Mouse (Mus musculus): Measurements from ENCODE around the gene Vps52. TPM values are rescaled to one million over a fixed set of nuclear protein-coding genes. Genes with fewer than 3 reads are reported as not detected.

Vps52 gene
- 3.7 TPM for polyA plus RNA-seq (2014; fragmentation: Illumina TruSeq; extraction: RNeasy Lipid Tissue Mini Kit (QIAGEN cat#74804))

GRCm38 (mm10) chr17:33955555-33956214 lies at the start of gene Vps52, which contains the start of gene Rps18:
Vps52 (plus strand) TSS chr17:33955812.
Rps18 (minus strand) TSS chr17:33956001.

DNA sequence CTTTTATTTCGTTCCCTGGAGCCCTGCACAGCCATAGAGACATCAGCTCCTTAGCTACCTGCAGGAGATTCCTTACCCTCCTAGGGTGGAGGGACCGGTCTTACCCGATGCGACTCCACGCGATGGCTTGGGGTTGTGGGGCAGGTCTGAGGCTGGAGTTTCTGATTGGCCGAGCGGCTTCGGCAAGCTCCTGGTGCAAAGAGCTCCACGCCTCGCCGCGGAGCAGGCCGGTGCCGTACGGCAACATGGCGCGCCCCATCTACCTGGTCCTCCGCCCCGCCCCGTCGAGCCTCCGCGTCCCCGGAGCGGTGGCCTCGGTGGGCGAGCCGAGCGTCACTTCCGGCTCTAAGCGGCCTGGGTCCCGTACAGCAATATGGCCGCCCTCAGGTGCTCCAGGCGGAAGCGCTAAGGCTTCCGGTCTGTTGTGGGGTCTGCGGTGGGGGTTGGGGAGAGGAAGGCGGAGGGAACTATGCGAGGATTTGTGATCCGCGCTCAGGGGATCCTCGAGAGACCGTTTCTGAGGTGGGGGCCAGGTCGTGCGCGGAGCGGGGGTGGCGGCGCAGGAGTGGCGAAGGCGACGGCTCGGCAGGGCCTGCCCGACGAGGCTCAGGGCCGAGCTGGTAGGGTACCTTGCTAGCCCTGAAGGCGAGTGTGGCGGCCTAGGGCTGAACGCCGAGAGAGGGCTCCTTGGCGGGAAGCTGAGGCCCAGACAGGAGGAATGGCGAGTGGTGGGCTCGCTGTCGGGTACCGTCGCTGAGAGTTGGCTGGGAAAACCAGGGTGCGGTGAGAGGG lies 46.3 kb upstream of the Vps52 start, which contains the start of gene Daxx:
Gene Daxx (plus strand): TSS at position 338 of the 792 bp plus-strand sequence.

GRCm38 (mm10) chr17:33915671-33916250 lies 39.9 kb upstream of the Vps52 start, which contains the start of the genes Tapbp and Zbtb22:
Tapbp (plus strand) TSS chr17:33915899.
Zbtb22 (plus strand) TSS chr17:33915904.

DNA sequence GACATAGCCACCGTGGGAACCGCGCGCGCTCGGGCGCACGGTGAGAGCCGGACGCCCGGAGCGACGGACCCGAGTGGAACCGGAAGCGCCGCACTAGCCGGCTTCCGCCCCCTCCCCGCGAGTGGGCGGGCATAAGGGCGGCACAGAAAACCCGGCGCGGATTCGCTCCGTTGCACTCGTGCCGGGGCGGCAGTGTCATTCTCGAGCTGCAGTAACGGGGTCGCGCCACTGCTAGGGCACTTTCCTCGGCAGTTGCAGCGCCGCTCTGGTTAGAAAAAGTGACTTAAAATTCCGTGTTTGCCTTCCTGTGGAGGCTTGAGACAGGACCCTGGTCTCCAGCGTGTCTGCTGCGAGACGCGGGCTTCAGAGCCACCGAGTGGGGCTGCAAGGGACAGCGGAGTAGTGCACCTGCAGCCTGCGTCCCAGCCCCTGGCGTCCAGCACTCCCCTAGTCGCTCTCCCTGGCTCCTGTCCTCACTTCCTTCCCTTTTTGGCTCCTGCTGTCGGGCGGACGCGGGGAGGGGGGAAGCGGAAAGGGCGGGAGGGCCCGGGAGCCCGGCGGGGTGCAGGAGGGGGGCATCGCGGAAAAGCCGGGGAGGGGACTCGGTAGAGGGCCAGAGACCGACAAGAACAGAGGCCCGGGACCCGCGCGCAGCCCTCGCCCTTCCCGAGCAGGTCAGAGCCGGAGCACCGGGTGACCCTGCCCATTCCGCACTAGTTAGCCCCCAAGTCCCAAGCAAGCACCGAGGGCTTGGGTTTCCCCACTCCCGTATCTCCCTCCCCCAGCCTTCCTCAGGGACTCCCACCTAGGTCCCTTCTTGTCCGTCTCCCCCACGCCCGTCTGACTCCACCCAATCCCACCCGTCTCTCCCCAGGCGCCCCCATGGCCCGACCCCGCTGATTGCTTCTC lies 26.0 kb upstream of the Vps52 start, which contains the start of gene Rgl2:
Gene Rgl2 (plus strand): TSS at position 173 of the 909 bp plus-strand sequence.

GRCm38 (mm10) chr17:33940206-33940805 lies 15.3 kb upstream of the Vps52 start, which contains the start of the genes Pfdn6 and Wdr46:
Pfdn6 (minus strand) TSS chr17:33940343.
Wdr46 (plus strand) TSS chr17:33940660.

GRCm38 (mm10) chr17:33951021-33951946 lies 4.3 kb upstream of the Vps52 start, which contains the start of gene B3galt4:
B3galt4 (minus strand) TSS chr17:33951488.

DNA sequence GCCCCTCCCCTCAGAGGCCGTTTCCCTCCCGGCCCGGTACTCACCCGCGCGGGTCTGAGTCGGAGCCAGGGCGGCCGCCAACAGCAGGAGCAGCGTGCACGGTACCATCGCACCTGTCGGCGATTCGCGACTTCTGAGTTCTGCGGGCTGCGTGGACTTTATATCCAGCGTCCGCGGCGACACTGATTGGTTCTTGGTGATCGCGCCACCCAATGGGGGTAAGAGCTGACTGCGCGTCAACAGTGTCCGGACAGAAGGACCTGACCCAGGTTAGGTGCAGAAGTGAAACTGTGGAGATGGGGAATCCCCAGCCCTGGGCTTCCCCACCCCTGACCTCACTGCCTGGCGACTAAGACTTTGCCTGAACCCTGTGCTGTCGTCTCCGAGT lies 44.5 kb downstream of the Vps52 start, which contains the start of gene H2-K1:
Gene H2-K1 (minus strand): TSS at position 198 of the 388 bp plus-strand sequence.

Other genes with a start within 250 kb of the Vps52 start
- gene March2, start 237.1 kb upstream of the Vps52 start, polyA plus RNA-seq (2014; fragmentation: Illumina TruSeq; extraction: RNeasy Lipid Tissue Mini Kit (QIAGEN cat#74804)) = 16.3 TPM
- 36.7 TPM for gene Rab11b, start 195.3 kb upstream of the Vps52 start, polyA plus RNA-seq (2014; fragmentation: Illumina TruSeq; extraction: RNeasy Lipid Tissue Mini Kit (QIAGEN cat#74804))
- gene Angptl4, start 174.0 kb upstream of the Vps52 start, polyA plus RNA-seq (2014; fragmentation: Illumina TruSeq; extraction: RNeasy Lipid Tissue Mini Kit (QIAGEN cat#74804)) = 5.5 TPM
- 5.6 TPM for gene Kank3, start 145.3 kb upstream of the Vps52 start, polyA plus RNA-seq (2014; fragmentation: Illumina TruSeq; extraction: RNeasy Lipid Tissue Mini Kit (QIAGEN cat#74804))
- gene Rps28, start 131.2 kb upstream of the Vps52 start, polyA plus RNA-seq (2014; fragmentation: Illumina TruSeq; extraction: RNeasy Lipid Tissue Mini Kit (QIAGEN cat#74804)) = 90.3 TPM
- 14.1 TPM for gene Ndufa7, start 131.2 kb upstream of the Vps52 start, polyA plus RNA-seq (2014; fragmentation: Illumina TruSeq; extraction: RNeasy Lipid Tissue Mini Kit (QIAGEN cat#74804))
- 9.6 TPM for gene Cd320, start 112.7 kb upstream of the Vps52 start, polyA plus RNA-seq (2014; fragmentation: Illumina TruSeq; extraction: RNeasy Lipid Tissue Mini Kit (QIAGEN cat#74804))
- not detected for gene Gm7029, start 82.0 kb upstream of the Vps52 start, polyA plus RNA-seq (2014; fragmentation: Illumina TruSeq; extraction: RNeasy Lipid Tissue Mini Kit (QIAGEN cat#74804))
- gene Kifc1, start 65.2 kb upstream of the Vps52 start, polyA plus RNA-seq (2014; fragmentation: Illumina TruSeq; extraction: RNeasy Lipid Tissue Mini Kit (QIAGEN cat#74804)) = 4.2 TPM
- not detected for gene Platr17, start 50.7 kb upstream of the Vps52 start, polyA plus RNA-seq (2014; fragmentation: Illumina TruSeq; extraction: RNeasy Lipid Tissue Mini Kit (QIAGEN cat#74804))
- 6.0 TPM for gene Daxx, start 46.4 kb upstream of the Vps52 start, polyA plus RNA-seq (2014; fragmentation: Illumina TruSeq; extraction: RNeasy Lipid Tissue Mini Kit (QIAGEN cat#74804))
- gene Tapbp, start 39.9 kb upstream of the Vps52 start, polyA plus RNA-seq (2014; fragmentation: Illumina TruSeq; extraction: RNeasy Lipid Tissue Mini Kit (QIAGEN cat#74804)) = 33.7 TPM
- 1.7 TPM for gene Zbtb22, start 39.9 kb upstream of the Vps52 start, polyA plus RNA-seq (2014; fragmentation: Illumina TruSeq; extraction: RNeasy Lipid Tissue Mini Kit (QIAGEN cat#74804))
- gene Rgl2, start 26.3 kb upstream of the Vps52 start, polyA plus RNA-seq (2014; fragmentation: Illumina TruSeq; extraction: RNeasy Lipid Tissue Mini Kit (QIAGEN cat#74804)) = 1.9 TPM
- 15.3 TPM for gene Pfdn6, start 15.5 kb upstream of the Vps52 start, polyA plus RNA-seq (2014; fragmentation: Illumina TruSeq; extraction: RNeasy Lipid Tissue Mini Kit (QIAGEN cat#74804))
- 0.74 TPM for gene Wdr46, start 15.2 kb upstream of the Vps52 start, polyA plus RNA-seq (2014; fragmentation: Illumina TruSeq; extraction: RNeasy Lipid Tissue Mini Kit (QIAGEN cat#74804))
- 0.29 TPM for gene B3galt4, start 4.3 kb upstream of the Vps52 start, polyA plus RNA-seq (2014; fragmentation: Illumina TruSeq; extraction: RNeasy Lipid Tissue Mini Kit (QIAGEN cat#74804))
- gene Rps18, start 189 bp downstream of the Vps52 start, polyA plus RNA-seq (2014; fragmentation: Illumina TruSeq; extraction: RNeasy Lipid Tissue Mini Kit (QIAGEN cat#74804)) = 24.9 TPM
- 77.3 TPM for gene H2-K1, start 44.5 kb downstream of the Vps52 start, polyA plus RNA-seq (2014; fragmentation: Illumina TruSeq; extraction: RNeasy Lipid Tissue Mini Kit (QIAGEN cat#74804))
- 1.5 TPM for gene Ring1, start 68.9 kb downstream of the Vps52 start, polyA plus RNA-seq (2014; fragmentation: Illumina TruSeq; extraction: RNeasy Lipid Tissue Mini Kit (QIAGEN cat#74804))
- not detected for gene H2-Ke6, start 72.2 kb downstream of the Vps52 start, polyA plus RNA-seq (2014; fragmentation: Illumina TruSeq; extraction: RNeasy Lipid Tissue Mini Kit (QIAGEN cat#74804))
- 1.2 TPM for gene Slc39a7, start 75.9 kb downstream of the Vps52 start, polyA plus RNA-seq (2014; fragmentation: Illumina TruSeq; extraction: RNeasy Lipid Tissue Mini Kit (QIAGEN cat#74804))
- gene Rxrb, start 76.0 kb downstream of the Vps52 start, polyA plus RNA-seq (2014; fragmentation: Illumina TruSeq; extraction: RNeasy Lipid Tissue Mini Kit (QIAGEN cat#74804)) = 1.2 TPM
- not detected for gene Col11a2, start 83.6 kb downstream of the Vps52 start, polyA plus RNA-seq (2014; fragmentation: Illumina TruSeq; extraction: RNeasy Lipid Tissue Mini Kit (QIAGEN cat#74804))
- gene H2-Oa, start 136.5 kb downstream of the Vps52 start, polyA plus RNA-seq (2014; fragmentation: Illumina TruSeq; extraction: RNeasy Lipid Tissue Mini Kit (QIAGEN cat#74804)) = not detected
- gene H2-DMa, start 163.7 kb downstream of the Vps52 start, polyA plus RNA-seq (2014; fragmentation: Illumina TruSeq; extraction: RNeasy Lipid Tissue Mini Kit (QIAGEN cat#74804)) = not detected
- gene Brd2, start 166.8 kb downstream of the Vps52 start, polyA plus RNA-seq (2014; fragmentation: Illumina TruSeq; extraction: RNeasy Lipid Tissue Mini Kit (QIAGEN cat#74804)) = 266 TPM
- 1.1 TPM for gene H2-DMb2, start 187.5 kb downstream of the Vps52 start, polyA plus RNA-seq (2014; fragmentation: Illumina TruSeq; extraction: RNeasy Lipid Tissue Mini Kit (QIAGEN cat#74804))
- gene H2-DMb1, start 197.3 kb downstream of the Vps52 start, polyA plus RNA-seq (2014; fragmentation: Illumina TruSeq; extraction: RNeasy Lipid Tissue Mini Kit (QIAGEN cat#74804)) = 5.0 TPM
- gene Tap1, start 231.7 kb downstream of the Vps52 start, polyA plus RNA-seq (2014; fragmentation: Illumina TruSeq; extraction: RNeasy Lipid Tissue Mini Kit (QIAGEN cat#74804)) = 2.4 TPM
- gene Psmb9, start 232.0 kb downstream of the Vps52 start, polyA plus RNA-seq (2014; fragmentation: Illumina TruSeq; extraction: RNeasy Lipid Tissue Mini Kit (QIAGEN cat#74804)) = 2.2 TPM
- 0.83 TPM for gene Psmb8, start 241.9 kb downstream of the Vps52 start, polyA plus RNA-seq (2014; fragmentation: Illumina TruSeq; extraction: RNeasy Lipid Tissue Mini Kit (QIAGEN cat#74804))
- not detected for gene Tap2, start 247.7 kb downstream of the Vps52 start, polyA plus RNA-seq (2014; fragmentation: Illumina TruSeq; extraction: RNeasy Lipid Tissue Mini Kit (QIAGEN cat#74804))